Mouse (Mus musculus) lung, embryonic 16.5 days (tissue): ENCODE data around the gene Rora. TPM values are rescaled to one million over a fixed set of nuclear protein-coding genes. Genes with fewer than 3 reads are reported as not detected.
A peak's percentile ranks its signal among the peaks of the same experiment; 100 is the strongest.

Experiments
- ATAC-seq: fragments of 200-750 bp; cut with Nextera tagmentation; 2 replicates; pipeline ENCODE4 v1.8.0; 2017; ENCODE audit warnings: low read depth, mild to moderate bottlenecking, moderate library complexity
- H3K27ac ChIP-seq: fragments of 300-500 bp; sonication (generic); 2 replicates; pipeline ENCODE4 v1.5.1; 2014; ENCODE audit warnings: mild to moderate bottlenecking, control low read depth, low read length
- H3K27me3 ChIP-seq: fragments of 300-500 bp; sonication (generic); 2 replicates; pipeline ENCODE4 v1.6.1; 2014; ENCODE audit warnings: low read depth, low read length, mixed read lengths; ENCODE audit not compliant: control insufficient read depth, insufficient read depth
- H3K36me3 ChIP-seq: fragments of 300-500 bp; sonication (generic); 2 replicates; pipeline ENCODE4 v1.6.1; 2014; ENCODE audit warnings: low read length; ENCODE audit not compliant: control insufficient read depth, insufficient read depth
- H3K4me1 ChIP-seq: fragments of 300-500 bp; sonication (generic); replicated peaks from 2 replicates; pipeline ENCODE4 v1.6.1; 2014; ENCODE audit warnings: low read length, mixed read lengths; ENCODE audit not compliant: control insufficient read depth, insufficient read depth
- H3K4me2 ChIP-seq: fragments of 300-500 bp; sonication (generic); 2 replicates; pipeline ENCODE4 v1.6.1; 2014; ENCODE audit warnings: low read depth, low read length, control low read depth
- H3K4me3 ChIP-seq: fragments of 300-500 bp; sonication (generic); 2 replicates; pipeline ENCODE4 v1.5.1; 2014; ENCODE audit warnings: mild to moderate bottlenecking, low read length, control low read depth
- H3K9ac ChIP-seq: fragments of 300-500 bp; sonication (generic); 2 replicates; pipeline ENCODE4 v1.6.1; 2014; ENCODE audit warnings: low read length, control low read depth
- H3K9me3 ChIP-seq: fragments of 300-500 bp; sonication (generic); 2 replicates; pipeline ENCODE4 v1.6.1; 2016; ENCODE audit warnings: low read length; ENCODE audit not compliant: control insufficient read depth
- WGBS: fragments of 180-500 bp; shearing (Covaris S2); extraction: QIAGEN DNeasy Blood & Tissue Kit; methylation state at CpG from one replicate; pipeline ENCODE4 v1.1.7; 2014; 5-methylcytosine and 5-hydroxymethylcytosine counted together
- polyA plus RNA-seq: library from polyadenylated mRNA; unstranded; fragments of >200 nt; fragmentation: Nextera tagmentation; extraction: Ambion mirVana; gene quantifications from 2 replicates; pipeline ENCODE4 v1.2.1, GENCODE M21; 2015

Rora gene
- polyA plus RNA-seq, 1 experiment from 2014 or later: 8.4 TPM

DNA sequence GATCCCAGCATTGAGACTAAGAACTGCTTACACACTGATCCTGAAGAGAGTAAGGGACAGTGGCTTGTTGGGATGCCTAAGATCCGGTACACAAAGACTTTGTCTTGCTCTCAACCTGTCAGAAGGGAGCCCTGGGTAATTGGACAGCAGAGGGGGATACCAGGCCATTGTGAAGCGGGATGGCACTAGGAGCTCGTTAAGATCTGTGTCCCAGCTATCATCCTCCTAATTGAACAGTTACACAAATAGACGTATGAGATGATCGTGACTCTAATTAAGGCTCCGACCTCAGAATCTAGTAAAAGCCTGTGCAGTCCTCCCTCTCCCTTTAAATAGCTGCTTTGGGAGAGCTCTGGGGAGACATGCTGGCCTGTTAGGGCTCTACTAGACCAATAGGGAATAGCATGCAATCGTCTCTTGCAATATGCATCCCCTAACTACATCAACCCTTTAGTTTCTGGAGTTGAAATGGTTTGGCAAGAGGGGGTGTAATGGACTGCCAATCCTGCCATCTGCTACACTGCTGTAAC lies 359.7 kb downstream of the Rora start:
- H3K9me3 ChIP-seq: no peaks in the 10 kb centered on the region
- no peak overlapping the region for H3K4me3 ChIP-seq
- no peak overlapping the region for H3K9ac ChIP-seq
- H3K27ac ChIP-seq: no peak overlapping the region
- no peaks in the 10 kb centered on the region for H3K36me3 ChIP-seq
- no peaks in the 10 kb centered on the region for H3K27me3 ChIP-seq
- no peak overlapping the region for H3K4me2 ChIP-seq
- peaks cover 8% of the 10 kb centered on the region; the same call in 1 of the 2 replicates for H3K4me1 ChIP-seq
- no peak for ATAC-seq
- 89% methylated on average over 7 of the region's 7 CpGs for WGBS

GRCm38 (mm10) chr9:69014203-69014602 lies 360.6 kb downstream of the Rora start:
- Histone ChIP-seq H3K9me3 (no peaks in the 10 kb centered on the region), H3K9ac (no peak overlapping the region), H3K27me3 (no peaks in the 10 kb centered on the region), H3K4me2 (no peak overlapping the region), H3K4me3 (no peak overlapping the region), H3K4me1 (peaks cover 8% of the 10 kb centered on the region; the same call in 1 of the 2 replicates), H3K36me3 (no peaks in the 10 kb centered on the region), H3K27ac (no peak overlapping the region)
- 75% methylated on average over 2 of the region's 2 CpGs for WGBS
- no peak for ATAC-seq

GRCm38 (mm10) chr9:69020381-69020780 lies 366.8 kb downstream of the Rora start:
- ATAC-seq: no peak
- Histone ChIP-seq H3K27me3 (no peaks in the 10 kb centered on the region), H3K4me1 (no peaks in the 10 kb centered on the region), H3K4me3 (no peak overlapping the region), H3K4me2 (no peak overlapping the region), H3K36me3 (no peaks in the 10 kb centered on the region), H3K9ac (no peak overlapping the region), H3K9me3 (no peaks in the 10 kb centered on the region), H3K27ac (no peak overlapping the region)
- 84% methylated on average over 4 of the region's 4 CpGs for WGBS

- Histone ChIP-seq H3K4me2 (no peak overlapping the region), H3K9me3 (no peaks in the 10 kb centered on the region), H3K9ac (no peak overlapping the region), H3K27me3 (no peaks in the 10 kb centered on the region), H3K4me1 (no peaks in the 10 kb centered on the region), H3K4me3 (no peak overlapping the region), H3K27ac (no peak overlapping the region), H3K36me3 (no peaks in the 10 kb centered on the region)
- no peak for ATAC-seq
- WGBS: 86% methylated on average over 1 of the region's 1 CpGs
Measured at GRCm38 (mm10) chr9:69021482-69021881, 367.9 kb downstream of the Rora start.

- Histone ChIP-seq H3K4me1 (no peaks in the 10 kb centered on the region), H3K9ac (no peak overlapping the region), H3K4me3 (no peak overlapping the region), H3K9me3 (no peaks in the 10 kb centered on the region), H3K27ac (no peak overlapping the region), H3K27me3 (no peaks in the 10 kb centered on the region), H3K4me2 (no peak overlapping the region), H3K36me3 (no peaks in the 10 kb centered on the region)
- ATAC-seq: no peak
- 77% methylated on average over 3 of the region's 3 CpGs for WGBS
Measured at GRCm38 (mm10) chr9:69023314-69023713, 369.7 kb downstream of the Rora start.

DNA sequence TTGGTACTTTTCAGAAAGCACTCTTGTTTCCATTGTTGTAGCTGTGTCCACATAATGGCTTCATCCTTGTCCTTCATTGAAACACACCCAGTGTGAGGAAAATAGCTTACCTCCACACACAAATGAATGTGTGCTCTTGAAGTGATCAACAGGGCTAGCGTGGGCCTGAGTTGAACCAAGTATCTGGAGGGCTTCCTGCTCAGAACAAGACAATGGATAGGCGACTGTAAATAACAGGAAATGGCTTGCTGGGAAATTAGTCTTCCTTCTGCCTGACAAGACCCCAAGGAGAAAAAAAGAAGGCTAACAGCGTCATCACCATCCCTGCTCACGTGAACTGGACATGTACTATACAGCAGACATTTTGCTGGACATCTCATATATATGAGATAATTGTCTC lies 374.6 kb downstream of the Rora start:
- H3K27ac ChIP-seq: no peak overlapping the region
- H3K4me2 ChIP-seq: no peak overlapping the region
- 77% methylated on average over 4 of the region's 4 CpGs for WGBS
- no peak overlapping the region for H3K9ac ChIP-seq
- H3K27me3 ChIP-seq: no peaks in the 10 kb centered on the region
- no peak overlapping the region for H3K4me3 ChIP-seq
- no peaks in the 10 kb centered on the region for H3K36me3 ChIP-seq
- 0 out of 2 replicates have a peak, but pooled peaks have one; percentile 52 for ATAC-seq
- no peaks in the 10 kb centered on the region for H3K9me3 ChIP-seq
- no peaks in the 10 kb centered on the region for H3K4me1 ChIP-seq

DNA sequence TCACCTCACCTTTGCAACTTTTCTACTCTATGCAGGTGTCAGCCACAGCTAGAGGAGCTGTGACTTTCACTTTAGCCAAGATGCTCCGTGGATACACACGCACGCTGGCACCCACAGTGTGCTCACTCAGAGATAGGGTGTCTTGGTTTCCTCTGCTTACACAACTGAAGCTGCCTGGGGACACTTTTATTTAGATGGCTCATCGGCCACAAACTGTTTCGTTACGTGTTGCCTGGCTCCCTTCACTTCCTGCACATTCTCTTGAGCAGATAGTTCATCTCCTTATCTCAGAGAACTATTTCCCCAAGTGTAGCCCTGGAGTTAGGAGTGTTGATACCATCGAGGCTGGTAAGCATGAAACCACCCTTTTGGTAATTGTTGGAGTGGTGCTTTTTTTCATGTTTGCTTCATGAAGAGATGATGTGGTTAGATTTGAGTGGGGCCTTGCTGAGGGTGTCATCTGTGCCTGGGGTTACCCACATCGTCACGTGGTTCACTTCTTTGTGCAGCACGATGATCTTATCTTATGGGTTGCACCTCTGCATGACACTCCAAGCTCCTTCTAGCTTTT lies 380.8 kb downstream of the Rora start:
- WGBS: 81% methylated on average over 10 of the region's 10 CpGs
- no peak for ATAC-seq
- no peak overlapping the region for H3K4me2 ChIP-seq
- no peaks in the 10 kb centered on the region for H3K4me1 ChIP-seq
- no peak overlapping the region for H3K9ac ChIP-seq
- no peak overlapping the region for H3K27ac ChIP-seq
- H3K4me3 ChIP-seq: no peak overlapping the region
- H3K9me3 ChIP-seq: no peaks in the 10 kb centered on the region
- no peaks in the 10 kb centered on the region for H3K27me3 ChIP-seq
- H3K36me3 ChIP-seq: no peaks in the 10 kb centered on the region

DNA sequence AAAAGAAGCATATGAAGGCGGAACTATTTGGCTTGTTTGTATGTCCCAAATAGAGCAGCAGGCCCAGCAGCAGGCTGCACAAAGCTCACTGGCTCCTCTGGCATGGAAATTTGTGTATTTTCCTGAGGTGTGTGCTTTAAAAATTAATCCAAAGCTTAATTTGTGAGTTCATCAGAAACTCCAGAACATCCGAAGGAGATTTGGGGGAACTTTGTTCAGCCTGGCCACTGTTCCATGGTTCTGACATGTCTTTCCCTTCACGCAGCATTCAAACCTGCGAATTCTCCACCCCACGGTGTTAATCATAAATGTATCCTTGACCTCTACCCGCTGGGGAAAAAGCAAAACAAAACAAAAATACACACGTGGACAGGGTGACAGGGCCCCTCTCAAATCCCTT lies 381.9 kb downstream of the Rora start:
- Histone ChIP-seq H3K4me2 (no peak overlapping the region), H3K36me3 (no peaks in the 10 kb centered on the region), H3K4me1 (no peaks in the 10 kb centered on the region), H3K9ac (no peak overlapping the region), H3K4me3 (no peak overlapping the region), H3K27ac (no peak overlapping the region), H3K27me3 (no peaks in the 10 kb centered on the region), H3K9me3 (no peaks in the 10 kb centered on the region)
- no peak for ATAC-seq
- 74% methylated on average over 7 of the region's 7 CpGs for WGBS

DNA sequence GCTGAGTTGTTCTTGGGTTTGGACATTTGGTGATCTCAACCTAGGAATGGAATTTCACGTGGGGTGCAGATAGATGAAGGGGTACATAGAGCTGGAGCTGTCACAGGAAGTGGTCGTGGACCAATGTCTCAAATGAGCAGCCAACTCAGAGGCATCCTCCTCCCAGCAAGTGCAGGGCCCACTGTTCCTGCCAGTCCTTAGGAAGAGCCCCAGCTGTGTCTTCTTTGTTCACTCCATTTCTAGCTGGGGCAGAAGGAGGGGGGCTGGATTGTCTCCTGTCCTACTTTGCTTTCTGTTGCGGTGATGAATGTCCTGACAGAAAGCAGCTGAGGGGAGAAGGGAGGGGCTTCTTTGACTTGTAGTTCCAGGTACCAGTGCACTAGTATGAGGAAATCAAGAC lies 382.7 kb downstream of the Rora start:
- Histone ChIP-seq H3K9ac (no peak overlapping the region), H3K9me3 (no peaks in the 10 kb centered on the region), H3K27ac (no peak overlapping the region), H3K27me3 (no peaks in the 10 kb centered on the region), H3K36me3 (no peaks in the 10 kb centered on the region), H3K4me2 (no peak overlapping the region), H3K4me3 (no peak overlapping the region), H3K4me1 (no peaks in the 10 kb centered on the region)
- 44% methylated on average over 3 of the region's 3 CpGs for WGBS
- ATAC-seq: no peak
